Mouse (Mus musculus): ENCODE data around the gene Rgs9. TPM values are rescaled to one million over a fixed set of nuclear protein-coding genes. Genes with fewer than 3 reads are reported as not detected.
A peak's percentile ranks its signal among the peaks of the same experiment; 100 is the strongest.
"Not testable (repeated sequence)": the region's sequence is repeated elsewhere in the genome, so short reads cannot be mapped to it uniquely, and the experiment has no call there.

Rgs9 gene
- polyA plus RNA-seq (2012; rRNA removed), result 5.3 and 6.2 TPM in 2 replicates

- TF ChIP-seq POLR2A (IDR thresholded peaks at IDR 0.05; ENCODE audit: borderline replicate concordance, insufficient read depth, low read length) (no peak), CTCF (IDR thresholded peaks at IDR 0.05; ENCODE audit: borderline replicate concordance, insufficient read depth, low read depth, low read length) (peak; percentile 94)
- DNase-seq, result peak; percentile 92 to 94
- no peaks in the 10 kb centered on the region for H3K4me1 ChIP-seq (ENCODE audit: control insufficient read depth, insufficient read depth, low read length)
- peak within 1 kb of the TSS; percentile 46 for H3K4me3 ChIP-seq (replicated peaks; ENCODE audit: insufficient read depth, low read depth, low read length)
- WGBS, result 2% methylated on average over 37 of the region's 37 CpGs
- no peaks in the 10 kb centered on the region for H3K27me3 ChIP-seq (ENCODE audit: control insufficient read depth, insufficient read depth, low read length)
- no peak within 1 kb of the TSS for H3K27ac ChIP-seq (ENCODE audit: insufficient read depth, low read length)
Measured at GRCm38 (mm10) chr11:109297710-109298375, at the start of gene Rgs9. Rgs9 (minus strand) TSS chr11:109298129.

DNA sequence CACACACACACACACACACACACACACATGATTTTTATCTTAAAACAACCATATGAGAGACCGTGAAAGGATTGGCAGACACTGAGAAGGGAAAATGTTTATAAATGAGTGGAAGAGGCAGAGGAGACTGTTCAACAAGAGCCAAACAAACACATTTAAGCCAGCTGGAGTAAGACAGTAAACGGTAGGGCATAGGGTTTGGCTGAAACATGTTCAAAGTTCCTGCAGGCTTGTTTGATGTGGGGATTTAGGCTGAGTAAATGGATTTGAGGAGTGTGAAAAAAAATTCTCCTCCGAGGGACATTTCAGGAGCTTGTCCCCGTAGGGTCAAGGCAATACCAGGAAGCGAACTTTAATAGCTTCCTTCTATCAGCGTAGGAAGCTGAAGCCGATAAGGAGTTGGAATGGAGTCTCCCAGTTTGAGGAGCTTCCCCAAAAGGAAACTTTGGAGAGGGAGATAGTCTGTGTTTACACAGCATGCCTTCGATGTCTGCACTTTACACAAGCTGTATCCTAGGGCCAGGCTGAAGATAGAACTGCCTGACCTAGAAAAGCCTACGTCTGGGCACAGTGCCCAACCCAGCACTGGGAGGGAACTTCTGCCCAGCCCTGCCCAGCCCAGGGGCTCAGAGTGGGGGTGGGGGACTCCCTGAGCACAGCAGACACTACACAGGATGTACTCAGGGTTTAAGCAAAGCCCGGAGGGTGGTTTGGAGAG is 49.5 kb upstream of the Rgs9 start:
- 12% methylated on average over 10 of the region's 10 CpGs for WGBS
- peak overlapping the region; percentile 73; the same call in 1 of the 2 replicates for H3K27ac ChIP-seq (ENCODE audit: insufficient read depth, low read length)
- no peaks in the 10 kb centered on the region for H3K27me3 ChIP-seq (ENCODE audit: control insufficient read depth, insufficient read depth, low read length)
- H3K4me1 ChIP-seq (ENCODE audit: control insufficient read depth, insufficient read depth, low read length), result peaks cover 34% of the 10 kb centered on the region
- peak; percentile 28; the same call in 1 of the 2 replicates for TF ChIP-seq POLR2A (IDR thresholded peaks at IDR 0.05; ENCODE audit: borderline replicate concordance, insufficient read depth, low read length)
- TF ChIP-seq CTCF (IDR thresholded peaks at IDR 0.05; ENCODE audit: borderline replicate concordance, insufficient read depth, low read depth, low read length), result no peak
- no peak overlapping the region for H3K4me3 ChIP-seq (replicated peaks; ENCODE audit: insufficient read depth, low read depth, low read length)
- DNase-seq, result peak; percentile 92 to 94

DNA sequence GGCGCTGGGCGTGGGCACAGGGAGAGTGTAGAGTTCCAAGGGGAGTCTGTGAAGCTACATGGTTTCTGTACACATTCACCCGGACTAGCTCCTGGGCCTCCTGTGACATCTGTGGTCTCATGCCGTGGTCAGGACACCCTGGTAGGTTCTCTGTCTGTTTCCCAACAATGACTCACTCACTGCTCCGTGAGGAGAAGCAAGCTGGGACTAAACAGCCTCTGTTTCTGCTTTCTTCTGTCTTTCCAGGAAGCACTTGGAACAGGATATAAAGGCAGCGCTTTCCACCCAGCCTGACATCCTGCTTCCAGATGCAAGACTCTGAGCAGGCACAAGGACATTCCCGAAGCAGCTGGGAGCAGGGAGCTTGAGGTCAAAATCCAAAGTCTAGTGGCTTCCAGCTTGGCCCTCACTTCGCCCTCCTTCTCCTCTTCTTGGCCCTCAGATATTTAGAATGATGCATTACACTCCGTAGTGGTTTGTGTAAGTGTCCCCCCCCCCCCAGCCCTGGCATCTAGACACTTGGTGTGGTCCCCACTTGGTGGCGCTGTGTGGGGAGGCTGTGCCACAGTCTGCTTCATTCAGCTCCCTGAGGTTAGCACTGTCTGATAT is 46.2 kb upstream of the Rgs9 start:
- Histone ChIP-seq H3K4me1 (ENCODE audit: control insufficient read depth, insufficient read depth, low read length) (peaks cover 34% of the 10 kb centered on the region), H3K4me3 (replicated peaks; ENCODE audit: insufficient read depth, low read depth, low read length) (no peak overlapping the region), H3K27me3 (ENCODE audit: control insufficient read depth, insufficient read depth, low read length) (no peaks in the 10 kb centered on the region), H3K27ac (ENCODE audit: insufficient read depth, low read length) (peak overlapping the region; percentile 43; the same call in 1 of the 2 replicates)
- no peak for TF ChIP-seq POLR2A (IDR thresholded peaks at IDR 0.05; ENCODE audit: borderline replicate concordance, insufficient read depth, low read length)
- TF ChIP-seq CTCF (IDR thresholded peaks at IDR 0.05; ENCODE audit: borderline replicate concordance, insufficient read depth, low read depth, low read length), result peak; percentile 70
- peak; percentile 55 to 61 for DNase-seq
- 26% methylated on average over 10 of the region's 10 CpGs for WGBS

DNA sequence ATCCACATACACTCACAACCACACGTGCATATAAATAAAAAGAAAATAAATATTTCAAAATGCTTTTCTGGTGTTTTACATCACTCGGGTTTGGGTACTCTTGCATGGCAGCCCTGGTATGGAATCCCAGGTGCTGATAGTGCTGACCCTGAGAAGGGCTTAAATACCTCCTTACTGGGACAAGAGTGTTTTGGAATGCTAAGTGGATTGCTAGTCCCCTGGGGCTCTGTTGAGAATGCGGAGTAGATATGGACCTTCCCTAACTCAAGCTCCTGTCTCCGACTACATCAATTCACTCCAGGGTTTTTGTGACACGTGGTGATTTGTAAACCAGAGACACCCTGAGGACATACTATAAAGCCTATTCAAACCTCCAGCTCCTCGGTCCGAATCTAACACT is 45.6 kb upstream of the Rgs9 start:
- Histone ChIP-seq H3K27ac (ENCODE audit: insufficient read depth, low read length) (no peak overlapping the region), H3K27me3 (ENCODE audit: control insufficient read depth, insufficient read depth, low read length) (no peaks in the 10 kb centered on the region), H3K4me1 (ENCODE audit: control insufficient read depth, insufficient read depth, low read length) (peaks cover 33% of the 10 kb centered on the region), H3K4me3 (replicated peaks; ENCODE audit: insufficient read depth, low read depth, low read length) (no peak overlapping the region)
- TF ChIP-seq CTCF (IDR thresholded peaks at IDR 0.05; ENCODE audit: borderline replicate concordance, insufficient read depth, low read depth, low read length) (no peak), POLR2A (IDR thresholded peaks at IDR 0.05; ENCODE audit: borderline replicate concordance, insufficient read depth, low read length) (no peak)
- WGBS, result 63% methylated on average over 7 of the region's 7 CpGs
- DNase-seq, result no peak

DNA sequence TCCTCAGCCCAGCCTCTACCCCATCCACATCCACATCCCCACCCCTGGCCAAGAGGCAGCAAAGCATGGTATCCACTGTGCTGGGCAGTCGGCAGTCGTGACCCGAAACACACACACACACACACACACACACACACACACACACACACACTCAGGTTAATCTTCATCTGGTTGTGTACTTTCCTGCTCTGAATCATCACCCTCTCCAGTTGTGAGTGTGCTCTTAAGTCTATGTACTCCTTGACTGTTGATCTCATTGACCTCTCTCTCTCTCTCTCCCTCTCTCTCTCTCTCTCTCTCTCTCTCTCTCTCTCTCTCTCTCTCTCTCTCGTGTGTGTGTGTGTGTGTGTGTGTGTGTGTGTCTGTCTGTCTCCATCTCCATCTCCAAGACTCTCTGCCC is 44.7 kb upstream of the Rgs9 start:
- not testable (repeated sequence) for H3K4me3 ChIP-seq (replicated peaks; ENCODE audit: insufficient read depth, low read depth, low read length); H3K27me3 ChIP-seq (ENCODE audit: control insufficient read depth, insufficient read depth, low read length)

DNA sequence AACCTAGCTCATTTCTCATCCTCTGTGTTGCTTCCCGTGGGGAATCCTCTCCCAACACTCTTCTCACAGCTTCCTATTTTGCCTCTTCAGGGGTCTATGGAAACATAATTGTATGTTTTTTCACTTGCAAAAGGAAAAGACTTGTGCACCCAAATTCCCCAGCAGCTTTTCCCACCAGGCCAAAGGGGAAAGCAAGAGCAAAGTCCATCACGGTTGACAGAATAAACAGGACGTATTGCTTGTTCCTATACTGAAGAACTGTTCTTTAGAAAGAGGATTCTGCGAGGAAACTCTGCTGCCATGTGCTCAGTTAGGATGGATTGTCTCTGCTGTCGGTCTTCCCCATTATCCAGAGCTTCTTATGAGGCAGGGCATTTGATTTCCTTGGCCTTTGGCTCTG is 42.6 kb upstream of the Rgs9 start:
- TF ChIP-seq CTCF (IDR thresholded peaks at IDR 0.05; ENCODE audit: borderline replicate concordance, insufficient read depth, low read depth, low read length), result no peak
- no peak for TF ChIP-seq POLR2A (IDR thresholded peaks at IDR 0.05; ENCODE audit: borderline replicate concordance, insufficient read depth, low read length)
- H3K4me3 ChIP-seq (replicated peaks; ENCODE audit: insufficient read depth, low read depth, low read length), result no peak overlapping the region
- no peak for DNase-seq
- H3K4me1 ChIP-seq (ENCODE audit: control insufficient read depth, insufficient read depth, low read length), result peaks cover 11% of the 10 kb centered on the region
- no peaks in the 10 kb centered on the region for H3K27me3 ChIP-seq (ENCODE audit: control insufficient read depth, insufficient read depth, low read length)
- WGBS, result 89% methylated on average over 5 of the region's 5 CpGs
- H3K27ac ChIP-seq (ENCODE audit: insufficient read depth, low read length), result no peak overlapping the region

More for the DNA sequence above, 44.7 kb upstream of the Rgs9 start:
- peaks cover 24% of the 10 kb centered on the region for H3K4me1 ChIP-seq (ENCODE audit: control insufficient read depth, insufficient read depth, low read length)
- 92% methylated on average over 3 of the region's 4 CpGs for WGBS
- H3K27ac ChIP-seq (ENCODE audit: insufficient read depth, low read length); DNase-seq: not testable (repeated sequence)

DNA sequence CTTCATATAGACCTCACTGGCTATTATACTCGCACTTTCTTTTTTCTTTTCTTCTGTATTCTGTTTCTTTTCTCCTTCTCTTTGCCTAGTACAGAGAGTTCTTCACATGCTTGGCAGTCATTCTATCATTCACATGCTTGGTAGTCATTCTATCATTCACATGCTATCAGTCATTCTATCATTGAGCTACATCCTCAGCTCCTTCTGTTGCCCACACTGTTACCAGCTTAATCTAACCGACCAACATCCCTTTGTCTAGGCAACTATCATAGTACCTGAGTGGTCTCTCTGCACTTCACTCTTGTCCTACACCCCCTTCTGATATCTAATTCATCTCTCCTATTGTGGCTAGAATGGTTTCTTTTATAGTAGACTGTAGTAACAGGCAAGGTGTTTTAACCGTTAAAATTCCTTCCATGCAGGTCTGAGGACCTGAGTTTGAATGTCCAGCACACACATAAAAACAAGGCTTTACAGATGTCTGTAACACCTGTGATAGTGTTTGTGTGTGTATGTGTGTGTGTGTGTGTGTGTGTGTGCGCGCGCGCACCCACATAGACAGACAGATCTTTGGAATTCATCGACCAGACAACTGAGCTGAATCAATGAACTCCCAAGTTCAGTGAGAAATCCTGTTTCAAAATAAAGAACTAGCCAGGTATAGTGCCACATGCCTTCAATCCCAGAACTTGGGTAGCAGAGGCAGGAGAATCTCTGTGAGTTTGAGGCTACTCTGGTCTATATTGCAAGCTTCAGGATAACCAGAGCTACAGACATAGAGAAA is 41.4 kb upstream of the Rgs9 start:
- no peak overlapping the region for H3K27ac ChIP-seq (ENCODE audit: insufficient read depth, low read length)
- H3K27me3 ChIP-seq (ENCODE audit: control insufficient read depth, insufficient read depth, low read length), result no peaks in the 10 kb centered on the region
- TF ChIP-seq CTCF (IDR thresholded peaks at IDR 0.05; ENCODE audit: borderline replicate concordance, insufficient read depth, low read depth, low read length) (no peak), POLR2A (IDR thresholded peaks at IDR 0.05; ENCODE audit: borderline replicate concordance, insufficient read depth, low read length) (no peak)
- 97% methylated on average over 8 of the region's 8 CpGs for WGBS
- H3K4me1 ChIP-seq (ENCODE audit: control insufficient read depth, insufficient read depth, low read length), result peaks cover 7% of the 10 kb centered on the region
- no peak for DNase-seq
- no peak overlapping the region for H3K4me3 ChIP-seq (replicated peaks; ENCODE audit: insufficient read depth, low read depth, low read length)

Measured in cerebellum, adult 2 months (tissue).